Mouse (Mus musculus): ENCODE measurements at regions not wholly inside any gene's neighbourhood (a gene's known extent, or its start where the extent isn't known, plus 50 kb on each side); places are given as distances from the start of the nearest gene placed in this dataset.

DNA sequence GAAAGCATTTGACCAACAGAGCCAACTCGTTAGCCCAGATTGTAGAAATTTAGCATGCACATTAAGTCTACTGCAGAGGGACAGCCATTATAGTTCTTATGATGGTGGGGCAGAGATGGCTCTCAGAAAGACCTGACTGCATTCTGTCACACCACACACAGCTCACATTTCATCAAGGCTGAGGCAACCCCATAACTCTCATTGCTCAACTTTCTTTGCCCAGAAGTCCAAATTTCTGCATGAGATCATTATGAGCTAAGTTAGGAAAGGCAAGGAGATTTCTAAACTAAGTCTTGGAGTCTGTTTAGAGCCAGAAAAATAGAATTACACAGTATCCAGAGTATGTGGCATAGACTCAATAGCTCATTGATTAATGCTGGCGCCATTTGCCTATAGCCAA lies 59.0 kb upstream of the Dusp10 start:
- ATAC-seq (replicated peaks; ENCODE audit: poor library complexity) = no peak

GRCm38 (mm10) chr1:183956391-183956790 lies 56.7 kb upstream of the Dusp10 start:
- no peak for ATAC-seq (replicated peaks; ENCODE audit: poor library complexity)

DNA sequence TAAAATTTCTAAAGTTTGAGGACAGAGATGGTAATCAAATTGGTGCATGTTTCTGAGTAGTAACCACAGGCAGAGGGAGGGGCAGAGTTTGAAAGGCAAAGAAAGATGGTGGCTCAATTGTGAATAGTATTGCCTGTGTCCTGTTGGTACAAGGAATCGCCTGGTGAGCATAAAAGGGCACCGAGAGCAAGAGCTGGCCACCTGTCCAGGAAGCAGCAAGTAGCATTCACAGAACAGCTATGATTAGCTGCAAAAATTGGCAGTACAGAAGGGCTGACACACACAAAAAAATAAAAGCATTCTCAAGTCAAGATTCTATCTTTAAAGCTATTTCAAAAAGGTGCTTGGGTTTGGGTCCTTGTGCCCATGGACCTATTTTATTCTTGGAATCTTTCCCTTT lies 51.7 kb upstream of the Dusp10 start:
- ATAC-seq (replicated peaks; ENCODE audit: poor library complexity) = no peak

DNA sequence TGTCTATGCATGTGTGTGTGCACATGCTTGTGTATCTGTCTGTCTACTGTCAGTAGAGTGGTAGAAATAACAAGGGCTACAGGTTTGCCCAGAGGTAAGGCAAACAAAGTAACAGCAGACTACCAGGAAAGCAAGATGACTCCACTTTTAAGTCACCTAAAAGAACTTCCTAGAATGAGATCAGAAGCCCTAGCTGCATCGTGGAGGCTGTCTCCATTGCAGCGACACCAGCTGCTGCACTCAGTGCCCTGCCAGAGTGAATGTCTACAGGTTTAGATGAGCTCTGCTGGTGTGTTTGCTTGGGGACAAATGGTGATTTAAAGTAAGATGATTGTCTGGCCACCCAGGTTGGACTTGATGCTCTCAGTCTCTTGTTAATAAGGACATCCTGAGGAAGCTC lies 50.6 kb upstream of the Dusp10 start:
- no peak for ATAC-seq (replicated peaks; ENCODE audit: poor library complexity)

- ATAC-seq (replicated peaks; ENCODE audit: poor library complexity) = no peak
Measured at GRCm38 (mm10) chr1:183963286-183963685, 49.8 kb upstream of the Dusp10 start.
